Mouse (Mus musculus) bone marrow, adult 2 months (tissue): ENCODE results near the gene Frmpd4.

Source experiments
- CTCF ChIP-seq: fragments of 200-500 bp; IDR thresholded peaks from 2 replicates; pipeline ENCODE4 v1.5.1; 2011; ENCODE audit warnings: low read length, control low read depth; ENCODE audit not compliant: control insufficient read depth, insufficient read depth
- POLR2A ChIP-seq: fragments of 200-500 bp; IDR thresholded peaks from 2 replicates; pipeline ENCODE4 v1.6.1; 2011; ENCODE audit warnings: low read depth, mild to moderate bottlenecking, control low read depth, low read length, borderline replicate concordance; ENCODE audit not compliant: control insufficient read depth

DNA sequence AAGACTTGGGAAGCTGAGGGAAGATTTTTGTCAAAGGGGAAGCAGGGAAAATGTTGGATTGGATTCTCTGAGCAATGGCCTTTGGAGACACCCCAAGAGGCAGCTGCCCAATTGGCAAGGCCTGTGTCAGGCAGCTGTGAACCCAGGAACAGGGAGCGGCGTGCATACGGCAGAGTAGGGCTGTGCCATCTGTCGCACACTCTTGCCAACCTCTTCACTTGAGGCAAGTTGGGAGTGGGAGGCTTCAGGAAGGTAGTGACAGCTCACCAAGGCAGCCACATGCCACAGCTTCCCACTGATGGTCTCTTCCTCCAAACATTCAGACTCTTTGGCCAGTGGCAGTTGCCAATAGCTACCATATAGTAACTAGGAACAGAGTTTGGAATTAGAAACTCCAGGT, 147.2 kb downstream of the Frmpd4 start:
- no peak for TF ChIP-seq CTCF
- no peak for TF ChIP-seq POLR2A
